Mouse (Mus musculus) lung, embryonic 14.5 days (tissue): ENCODE measurements at regions not wholly inside any gene's neighbourhood (a gene's known extent, or its start where the extent isn't known, plus 50 kb on each side); places are given as distances from the start of the nearest gene placed in this dataset.

Source experiments
- ATAC-seq: fragments of 200-750 bp; cut with Nextera tagmentation; 2 replicates; pipeline ENCODE4 v1.8.0; 2017; ENCODE audit warnings: mild to moderate bottlenecking, moderate TSS enrichment, moderate library complexity; ENCODE audit not compliant: insufficient read depth
- DNase-seq: peaks from one replicate; pipeline ENCODE4 v3.0.0-alpha.2; 2015
- H3K27ac ChIP-seq: fragments of 300-500 bp; sonication (generic); 2 replicates; pipeline ENCODE4 v1.5.1; 2014; ENCODE audit warnings: low read depth, mild to moderate bottlenecking, moderate library complexity
- H3K27me3 ChIP-seq: fragments of 300-500 bp; sonication (generic); 2 replicates; pipeline ENCODE4 v1.6.1; 2014; ENCODE audit warnings: low read length, control low read depth; ENCODE audit not compliant: insufficient read depth
- H3K36me3 ChIP-seq: fragments of 300-500 bp; sonication (generic); 2 replicates; pipeline ENCODE4 v1.6.1; 2014; ENCODE audit warnings: control low read depth; ENCODE audit not compliant: insufficient read depth
- H3K4me1 ChIP-seq: fragments of 300-500 bp; sonication (generic); 2 replicates; pipeline ENCODE4 v1.6.1; 2014; ENCODE audit warnings: antibody characterized with exemption, control low read depth; ENCODE audit not compliant: insufficient read depth
- H3K4me2 ChIP-seq: fragments of 300-500 bp; sonication (generic); 2 replicates; pipeline ENCODE4 v1.6.1; 2014; ENCODE audit warnings: mild to moderate bottlenecking
- H3K4me3 ChIP-seq: fragments of 300-500 bp; sonication (generic); 2 replicates; pipeline ENCODE4 v1.5.1; 2014; ENCODE audit warnings: low read depth, low read length
- H3K9ac ChIP-seq: fragments of 300-500 bp; sonication (generic); 2 replicates; pipeline ENCODE4 v1.6.1; 2014
- H3K9me3 ChIP-seq: fragments of 300-500 bp; sonication (generic); 2 replicates; pipeline ENCODE4 v1.6.1; 2016; ENCODE audit warnings: low read depth, low read length, control low read depth
- CTCF ChIP-seq: IDR thresholded peaks from 2 replicates; pipeline ENCODE4 v1.5.1; 2016; ENCODE audit warnings: antibody characterized with exemption, low read depth
- WGBS: fragments of 180-500 bp; shearing (Covaris S2); extraction: QIAGEN DNeasy Blood & Tissue Kit; methylation state at CpG from one replicate; pipeline ENCODE4 v1.1.7; 2014; 5-methylcytosine and 5-hydroxymethylcytosine counted together

GRCm38 (mm10) chr3:107818616-107819495, 58.2 kb upstream of the Eps8l3 start:
- no peaks in the 10 kb centered on the region for H3K27me3 ChIP-seq
- no peak overlapping the region for H3K4me2 ChIP-seq
- H3K36me3 ChIP-seq: no peaks in the 10 kb centered on the region
- 14% methylated on average over 12 of the region's 12 CpGs for WGBS
- no peak for TF ChIP-seq CTCF
- H3K9me3 ChIP-seq: no peaks in the 10 kb centered on the region
- H3K9ac ChIP-seq: no peak overlapping the region
- no peak for DNase-seq
- no peak overlapping the region for H3K4me3 ChIP-seq
- ATAC-seq: no peak
- H3K4me1 ChIP-seq: peaks cover 2% of the 10 kb centered on the region; the same call in 1 of the 2 replicates
- H3K27ac ChIP-seq: no peak overlapping the region

DNA sequence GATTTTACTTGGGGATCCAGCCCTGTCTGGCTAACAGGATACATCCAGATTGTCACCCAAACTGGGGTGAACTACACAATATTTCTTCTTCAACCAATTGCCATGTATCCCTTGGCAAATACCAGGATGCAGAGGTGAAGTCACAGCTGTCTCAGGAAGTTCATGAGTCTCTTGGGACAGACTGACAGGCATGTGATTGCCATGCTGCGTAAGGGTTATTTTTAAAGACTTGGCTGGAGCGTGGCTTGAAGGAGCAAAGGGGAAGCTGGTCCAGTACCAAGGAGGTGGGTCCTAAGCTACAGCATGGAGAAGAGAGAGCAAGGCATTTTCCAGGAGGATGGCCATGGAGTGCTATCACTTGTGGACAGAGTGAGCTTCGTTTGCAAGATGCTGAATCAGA, 55.8 kb upstream of the Csf1 start:
- no peaks in the 10 kb centered on the region for H3K27me3 ChIP-seq
- H3K9me3 ChIP-seq: no peaks in the 10 kb centered on the region
- no peak for TF ChIP-seq CTCF
- H3K4me3 ChIP-seq: no peak overlapping the region
- ATAC-seq: no peak
- no peak overlapping the region for H3K9ac ChIP-seq
- DNase-seq: no peak
- no peak overlapping the region for H3K27ac ChIP-seq
- peaks cover 2% of the 10 kb centered on the region; the same call in 1 of the 2 replicates for H3K4me1 ChIP-seq
- WGBS: 78% methylated on average over 3 of the region's 3 CpGs
- H3K4me2 ChIP-seq: no peak overlapping the region
- H3K36me3 ChIP-seq: no peaks in the 10 kb centered on the region

- no peak overlapping the region for H3K27ac ChIP-seq
- no peak overlapping the region for H3K9ac ChIP-seq
- TF ChIP-seq CTCF: no peak
Observed at GRCm38 (mm10) chr3:107814280-107814679, 54.0 kb upstream of the Csf1 start.

DNA sequence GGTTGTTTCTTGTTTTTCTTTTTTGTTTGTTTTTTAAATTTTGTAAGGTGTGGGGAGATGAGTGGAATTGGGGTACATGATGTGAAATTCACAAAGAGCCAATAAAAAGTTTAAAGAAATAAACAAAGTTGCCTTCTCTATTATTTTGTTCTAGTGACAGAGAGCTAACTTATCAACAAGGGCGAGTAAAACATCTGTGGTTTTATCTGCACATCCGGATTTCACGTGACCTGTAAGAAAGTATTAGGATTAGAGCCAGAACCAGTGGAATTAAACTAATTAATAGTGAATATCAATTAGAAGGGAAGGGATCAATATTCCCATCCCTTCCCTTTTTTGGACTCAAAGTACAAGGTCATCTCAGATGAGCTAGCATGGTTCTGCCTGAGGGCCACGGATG, 52.6 kb upstream of the Csf1 start:
- H3K9me3 ChIP-seq: no peaks in the 10 kb centered on the region
- WGBS: 51% methylated on average over 4 of the region's 4 CpGs
- DNase-seq (no peak), ATAC-seq (no peak)
- H3K4me1 ChIP-seq: peaks cover 11% of the 10 kb centered on the region; the same call in 1 of the 2 replicates
- H3K36me3 ChIP-seq: no peaks in the 10 kb centered on the region
- no peak overlapping the region for H3K27ac ChIP-seq
- H3K4me2 ChIP-seq: no peak overlapping the region
- no peaks in the 10 kb centered on the region for H3K27me3 ChIP-seq
- TF ChIP-seq CTCF: no peak
- H3K9ac ChIP-seq: no peak overlapping the region
- no peak overlapping the region for H3K4me3 ChIP-seq

More at GRCm38 (mm10) chr3:107814280-107814679, 54.0 kb upstream of the Csf1 start:
- ATAC-seq (no peak), DNase-seq (no peak)
- peaks cover 1% of the 10 kb centered on the region; the same call in 1 of the 2 replicates for H3K4me1 ChIP-seq
- no peak overlapping the region for H3K4me3 ChIP-seq
- H3K27me3 ChIP-seq: no peaks in the 10 kb centered on the region
- 53% methylated on average over 5 of the region's 5 CpGs for WGBS
- H3K9me3 ChIP-seq: no peaks in the 10 kb centered on the region
- no peak overlapping the region for H3K4me2 ChIP-seq
- no peaks in the 10 kb centered on the region for H3K36me3 ChIP-seq

DNA sequence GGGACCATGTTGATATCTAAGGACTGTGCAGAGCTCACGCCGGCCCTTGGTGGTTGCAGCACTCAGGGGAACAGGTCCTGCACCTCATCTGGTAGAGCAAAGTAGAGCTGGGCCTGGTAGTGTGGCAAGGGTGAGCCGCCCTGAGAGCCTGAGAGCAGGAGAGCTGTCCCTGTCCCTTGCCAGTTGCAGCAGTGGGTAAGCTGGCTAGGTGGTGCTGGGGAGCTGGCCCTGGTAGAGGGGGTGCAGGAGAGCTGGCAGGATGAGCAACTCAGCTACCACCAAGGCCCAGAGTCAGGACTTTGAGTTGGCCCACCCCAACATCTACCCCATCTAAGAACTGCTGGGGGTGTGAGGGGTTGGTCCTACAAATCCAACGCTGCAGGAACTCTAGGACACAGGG, 52.1 kb upstream of the Csf1 start:
- DNase-seq (no peak), ATAC-seq (no peak)
- no peak overlapping the region for H3K4me2 ChIP-seq
- H3K4me1 ChIP-seq: peaks cover 14% of the 10 kb centered on the region; the same call in 1 of the 2 replicates
- H3K4me3 ChIP-seq: no peak overlapping the region
- WGBS: 83% methylated on average over 4 of the region's 4 CpGs
- no peak for TF ChIP-seq CTCF
- no peaks in the 10 kb centered on the region for H3K36me3 ChIP-seq
- H3K27me3 ChIP-seq: no peaks in the 10 kb centered on the region
- no peak overlapping the region for H3K27ac ChIP-seq
- no peaks in the 10 kb centered on the region for H3K9me3 ChIP-seq
- H3K9ac ChIP-seq: no peak overlapping the region

DNA sequence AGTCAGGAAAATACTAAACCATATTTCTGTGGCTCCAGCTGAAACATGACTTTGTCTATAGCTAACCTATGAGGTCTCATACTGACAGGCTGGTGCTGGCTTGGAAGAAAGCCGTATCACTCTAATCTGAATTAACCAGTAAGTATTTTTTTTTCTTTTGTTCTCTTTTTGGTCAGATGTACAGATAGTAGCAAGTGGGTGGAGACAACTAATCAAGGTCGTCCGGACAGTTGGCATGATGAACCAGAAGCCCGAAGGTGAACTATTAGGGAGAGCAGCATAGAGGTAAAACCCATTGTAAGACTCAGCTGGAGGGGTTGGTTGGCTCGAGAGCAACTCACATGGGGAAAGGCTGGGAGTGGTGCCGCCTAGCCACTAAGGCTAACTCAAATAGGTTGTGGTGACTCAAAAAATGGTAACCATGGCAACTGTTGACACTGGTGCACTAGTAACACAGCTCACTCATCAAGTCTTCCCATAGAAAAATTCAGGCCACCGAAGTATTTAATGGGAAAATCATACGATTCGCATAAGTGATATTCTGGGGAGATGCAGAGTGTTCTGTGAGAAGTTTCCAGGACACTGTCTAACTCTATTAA, 50.3 kb upstream of the Csf1 start:
- DNase-seq (no peak), ATAC-seq (no peak)
- no peaks in the 10 kb centered on the region for H3K9me3 ChIP-seq
- no peak overlapping the region for H3K4me2 ChIP-seq
- WGBS: 75% methylated on average over 9 of the region's 9 CpGs
- H3K9ac ChIP-seq: no peak overlapping the region
- no peak overlapping the region for H3K27ac ChIP-seq
- H3K36me3 ChIP-seq: no peaks in the 10 kb centered on the region
- no peak for TF ChIP-seq CTCF
- H3K4me1 ChIP-seq: peaks cover 14% of the 10 kb centered on the region; the same call in 1 of the 2 replicates
- no peaks in the 10 kb centered on the region for H3K27me3 ChIP-seq
- no peak overlapping the region for H3K4me3 ChIP-seq
